Mouse (Mus musculus) MN1 (cell line): Measurements from ENCODE around the gene Klhl24.

Experiments used
- DNase-seq: peaks from one replicate; pipeline ENCODE4 v3.0.0-alpha.2; 2016; ENCODE audit warnings: low spot score

Gene Klhl24

GRCm38 (mm10) chr16:20144568-20144967, 47.2 kb downstream of the Klhl24 start:
- DNase-seq = no peak

- DNase-seq = no peak
These were observed 54.6 kb downstream of the Klhl24 start for GRCm38 (mm10) chr16:20151991-20152390.

- no peak for DNase-seq
These were observed 56.4 kb downstream of the Klhl24 start for GRCm38 (mm10) chr16:20153742-20154141.

- DNase-seq = no peak
These were observed 62.8 kb downstream of the Klhl24 start for GRCm38 (mm10) chr16:20160130-20160529.

GRCm38 (mm10) chr16:20169071-20169470, 71.7 kb downstream of the Klhl24 start:
- DNase-seq = no peak

GRCm38 (mm10) chr16:20169471-20170106, 72.2 kb downstream of the Klhl24 start:
- peak; percentile 16 for DNase-seq
